Mouse (Mus musculus): ENCODE results near the gene Gm5862. TPM values are rescaled to one million over a fixed set of nuclear protein-coding genes. Genes with fewer than 3 reads are reported as not detected.
"Not testable (repeated sequence)": the region's sequence is repeated elsewhere in the genome, so short reads cannot be mapped to it uniquely, and the experiment has no call there.

The Gm5862 gene
- not detected in 2 replicates for polyA plus RNA-seq (2011; ENCODE audit: insufficient read length, low read depth, missing spikeins)

DNA sequence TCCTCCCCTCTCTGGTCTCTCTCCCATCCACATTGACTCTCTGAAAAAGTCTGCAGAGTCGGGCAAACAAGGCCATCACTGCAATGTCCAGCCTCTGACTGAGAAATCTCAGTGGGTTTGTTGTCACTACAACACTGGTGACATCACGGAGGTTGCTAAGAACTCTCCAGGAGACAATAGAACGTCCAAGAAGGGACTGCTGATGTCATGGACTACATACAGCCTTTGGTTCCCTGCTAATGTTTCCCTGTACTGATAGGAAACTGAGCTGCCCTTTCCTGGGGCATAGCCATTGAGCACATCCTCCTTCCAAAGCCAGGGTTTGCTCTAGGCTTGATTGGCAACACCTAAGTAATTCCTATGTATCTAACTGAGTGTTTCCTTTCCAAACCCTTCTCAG lies at the start of gene Gm5862:
TSS of gene Gm5862 (minus strand) at position 101 of the 400 bp plus-strand sequence.
- H3K27ac ChIP-seq (ENCODE audit: insufficient read depth, low read length); H3K4me3 ChIP-seq (ENCODE audit: insufficient read depth, low read length): not testable (repeated sequence)

GRCm38 (mm10) chr5:26070716-26071115 lies 48.0 kb upstream of the Gm5862 start:
- no peak overlapping the region for H3K27ac ChIP-seq (ENCODE audit: insufficient read depth, low read length)
- no peak overlapping the region for H3K4me3 ChIP-seq (ENCODE audit: insufficient read depth, low read length)
- H3K4me1 ChIP-seq (ENCODE audit: control insufficient read depth, insufficient read depth, low read length) = no peaks in the 10 kb centered on the region
- no peak for TF ChIP-seq CTCF (IDR thresholded peaks at IDR 0.05; ENCODE audit: borderline replicate concordance, insufficient read depth, low read length)
- no peak for TF ChIP-seq POLR2A (IDR thresholded peaks at IDR 0.05; ENCODE audit: low read depth, low read length)

More for the DNA sequence above, at the start of gene Gm5862:
- H3K4me1 ChIP-seq (ENCODE audit: control insufficient read depth, insufficient read depth, low read length) = not testable (repeated sequence)

DNA sequence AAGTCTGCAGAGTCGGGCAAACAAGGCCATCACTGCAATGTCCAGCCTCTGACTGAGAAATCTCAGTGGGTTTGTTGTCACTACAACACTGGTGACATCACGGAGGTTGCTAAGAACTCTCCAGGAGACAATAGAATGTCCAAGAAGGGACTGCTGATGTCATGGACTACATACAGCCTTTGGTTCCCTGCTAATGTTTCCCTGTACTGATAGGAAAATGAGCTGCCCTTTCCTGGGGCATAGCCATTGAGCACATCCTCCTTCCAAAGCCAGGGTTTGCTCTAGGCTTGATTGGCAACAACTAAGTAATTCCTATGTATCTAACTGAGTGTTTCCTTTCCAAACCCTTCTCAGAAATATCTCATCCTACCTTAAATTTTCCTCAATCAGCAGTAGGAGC lies 35.8 kb upstream of the Gm5862 start, which contains the start of gene Gm7347:
TSS of gene Gm7347 (minus strand) at position 101 of the 400 bp plus-strand sequence.
- not testable (repeated sequence) for H3K27ac ChIP-seq (ENCODE audit: insufficient read depth, low read length); H3K4me3 ChIP-seq (ENCODE audit: insufficient read depth, low read length); H3K4me1 ChIP-seq (ENCODE audit: control insufficient read depth, insufficient read depth, low read length)

DNA sequence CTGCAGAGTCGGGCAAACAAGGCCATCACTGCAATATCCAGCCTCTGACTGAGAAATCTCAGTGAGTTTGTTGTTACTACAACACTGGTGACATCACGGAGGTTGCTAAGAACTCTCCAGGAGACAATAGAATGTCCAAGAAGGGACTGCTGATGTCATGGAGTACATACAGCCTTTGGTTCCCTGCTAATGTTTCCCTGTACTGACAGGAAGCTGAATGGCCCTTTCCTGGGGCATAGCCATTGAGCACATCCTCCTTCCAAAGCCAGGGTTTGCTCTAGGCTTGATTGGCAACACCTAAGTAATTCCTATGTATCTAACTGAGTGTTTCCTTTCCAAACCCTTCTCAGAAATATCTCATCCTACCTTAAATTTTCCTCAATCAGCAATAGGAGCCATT lies 16.7 kb upstream of the Gm5862 start, which contains the start of gene Speer4a:
TSS of gene Speer4a (minus strand) at position 101 of the 400 bp plus-strand sequence.
- H3K4me3 ChIP-seq (ENCODE audit: insufficient read depth, low read length); H3K27ac ChIP-seq (ENCODE audit: insufficient read depth, low read length); H3K4me1 ChIP-seq (ENCODE audit: control insufficient read depth, insufficient read depth, low read length): not testable (repeated sequence)

DNA sequence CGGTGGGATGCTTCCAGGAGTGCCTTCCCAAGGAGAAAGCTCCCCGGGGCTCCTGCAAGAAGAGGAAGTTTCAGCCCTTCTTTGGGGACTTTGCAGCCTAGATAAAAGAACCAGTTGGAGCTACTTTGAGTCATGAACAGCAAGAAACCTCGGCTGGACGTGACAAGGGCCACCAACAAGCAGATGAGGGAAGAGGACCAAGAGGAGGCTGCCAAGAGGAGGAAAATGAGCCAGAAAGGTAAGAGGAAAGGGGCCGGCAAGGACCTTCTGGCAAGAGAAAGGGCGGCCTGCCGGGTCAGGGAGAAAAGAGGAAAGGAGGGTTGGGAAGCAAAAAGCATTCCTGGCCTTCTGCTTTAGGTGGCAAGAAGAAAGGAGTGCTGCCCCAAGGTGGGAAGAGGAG lies 15.0 kb downstream of the Gm5862 start:
- H3K4me1 ChIP-seq (ENCODE audit: control insufficient read depth, insufficient read depth, low read length); H3K4me3 ChIP-seq (ENCODE audit: insufficient read depth, low read length); H3K27ac ChIP-seq (ENCODE audit: insufficient read depth, low read length): not testable (repeated sequence)

GRCm38 (mm10) chr5:26006937-26007695 lies 15.6 kb downstream of the Gm5862 start:
- H3K4me3 ChIP-seq (ENCODE audit: insufficient read depth, low read length); H3K4me1 ChIP-seq (ENCODE audit: control insufficient read depth, insufficient read depth, low read length); H3K27ac ChIP-seq (ENCODE audit: insufficient read depth, low read length): not testable (repeated sequence)

GRCm38 (mm10) chr5:26004698-26005097 lies 18.0 kb downstream of the Gm5862 start, which contains the start of gene Gm1979:
Gene Gm1979 (minus strand): TSS chr5:26004798.
- not testable (repeated sequence) for H3K4me3 ChIP-seq (ENCODE audit: insufficient read depth, low read length); H3K27ac ChIP-seq (ENCODE audit: insufficient read depth, low read length); H3K4me1 ChIP-seq (ENCODE audit: control insufficient read depth, insufficient read depth, low read length)

- not testable (repeated sequence) for H3K4me3 ChIP-seq (ENCODE audit: insufficient read depth, low read length); H3K4me1 ChIP-seq (ENCODE audit: control insufficient read depth, insufficient read depth, low read length); H3K27ac ChIP-seq (ENCODE audit: insufficient read depth, low read length)
Observed at GRCm38 (mm10) chr5:25988550-25988949, 34.2 kb downstream of the Gm5862 start, which contains the start of gene Gm21698. Gene Gm21698 (minus strand): TSS chr5:25988650.

DNA sequence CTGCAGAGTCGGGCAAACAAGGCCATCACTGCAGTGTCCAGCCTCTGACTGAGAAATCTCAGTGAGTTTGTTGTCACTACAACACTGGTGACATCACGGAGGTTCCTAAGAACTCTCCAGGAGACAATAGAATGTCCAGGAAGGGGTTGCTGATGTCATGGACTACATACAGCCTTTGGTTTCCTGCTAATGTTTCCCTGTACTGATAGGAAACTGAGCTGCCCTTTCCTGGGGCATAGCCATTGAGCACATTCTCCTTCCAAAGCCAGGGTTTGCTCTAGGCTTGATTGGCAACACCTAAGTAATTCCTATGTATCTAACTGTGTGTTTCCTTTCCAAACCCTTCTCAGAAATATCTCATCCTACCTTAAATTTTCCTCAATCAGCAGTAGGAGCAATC lies 50.2 kb downstream of the Gm5862 start, which contains the start of gene Gm21680:
TSS of gene Gm21680 (minus strand) at position 101 of the 400 bp plus-strand sequence.
- H3K27ac ChIP-seq (ENCODE audit: insufficient read depth, low read length); H3K4me1 ChIP-seq (ENCODE audit: control insufficient read depth, insufficient read depth, low read length); H3K4me3 ChIP-seq (ENCODE audit: insufficient read depth, low read length): not testable (repeated sequence)

Other genes starting within 250 kb of the Gm5862 start
- gene Gm21663, start 80.5 kb downstream of the Gm5862 start, polyA plus RNA-seq (2011; ENCODE audit: insufficient read length, low read depth, missing spikeins) = not detected in 2 replicates
- gene Gm21671, start 68.5 kb downstream of the Gm5862 start, polyA plus RNA-seq (2011; ENCODE audit: insufficient read length, low read depth, missing spikeins) = not detected in 2 replicates
- not detected in 2 replicates for gene Gm21680, start 50.3 kb downstream of the Gm5862 start, polyA plus RNA-seq (2011; ENCODE audit: insufficient read length, low read depth, missing spikeins)
- gene Gm21698, start 34.3 kb downstream of the Gm5862 start, polyA plus RNA-seq (2011; ENCODE audit: insufficient read length, low read depth, missing spikeins) = not detected in 2 replicates
- gene Gm1979, start 18.1 kb downstream of the Gm5862 start, polyA plus RNA-seq (2011; ENCODE audit: insufficient read length, low read depth, missing spikeins) = not detected in 2 replicates
- not detected in 2 replicates for gene Speer4a, start 16.6 kb upstream of the Gm5862 start, polyA plus RNA-seq (2011; ENCODE audit: insufficient read length, low read depth, missing spikeins)
- gene Gm7347, start 35.7 kb upstream of the Gm5862 start, polyA plus RNA-seq (2011; ENCODE audit: insufficient read length, low read depth, missing spikeins) = not detected in 2 replicates
- gene Gm10471, start 66.4 kb upstream of the Gm5862 start, polyA plus RNA-seq (2011; ENCODE audit: insufficient read length, low read depth, missing spikeins) = not detected in 2 replicates
- not detected in 2 replicates for gene 5031410I06Rik, start 82.4 kb upstream of the Gm5862 start, polyA plus RNA-seq (2011; ENCODE audit: insufficient read length, low read depth, missing spikeins)
- not detected in 2 replicates for gene Gm10220, start 98.5 kb upstream of the Gm5862 start, polyA plus RNA-seq (2011; ENCODE audit: insufficient read length, low read depth, missing spikeins)
- gene Gm7361, start 234.8 kb upstream of the Gm5862 start, polyA plus RNA-seq (2011; ENCODE audit: insufficient read length, low read depth, missing spikeins) = 0.17 TPM in 1 of 2 replicates, not detected in the other